Mouse (Mus musculus): ENCODE data around the gene Lyrm9.

DNA sequence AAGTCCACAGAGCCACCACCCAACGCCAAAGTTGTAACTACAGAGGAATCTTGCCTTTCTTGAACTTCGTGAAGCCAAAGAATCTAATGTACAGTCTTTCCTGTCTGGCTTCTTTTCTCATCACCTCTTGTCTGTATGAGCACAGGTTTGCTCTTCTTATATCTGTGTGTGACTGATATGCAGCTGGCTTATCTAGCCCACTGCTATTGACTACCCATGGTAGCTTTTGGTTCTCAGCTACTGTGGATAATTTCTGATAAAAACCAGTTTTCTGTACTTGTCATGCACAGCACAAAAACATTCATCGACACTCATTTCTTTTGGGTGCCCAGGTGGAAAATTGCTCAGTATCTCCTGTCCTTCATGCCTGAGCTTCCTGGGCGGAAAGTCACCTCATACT is 25.3 kb upstream of the Lyrm9 start:
- no peak for TF ChIP-seq CTCF (IDR thresholded peaks at IDR 0.05; ENCODE audit: low read depth)
- TF ChIP-seq EP300 (IDR thresholded peaks at IDR 0.05; ENCODE audit: low read depth) = no peak

Data from heart, postnatal 0 days (tissue).